Mouse (Mus musculus): ENCODE results near the gene Eda. TPM values are rescaled to one million over a fixed set of nuclear protein-coding genes. Genes with fewer than 3 reads are reported as not detected.

Eda gene
- 3.8 and 4.5 TPM in 2 replicates for polyA plus RNA-seq (2015; fragmentation: Nextera tagmentation; extraction: Ambion mirVana)

- no peaks in the 10 kb centered on the region for H3K36me3 ChIP-seq
- peak within 1 kb of the TSS; percentile 39 for H3K9ac ChIP-seq
- peak within 1 kb of the TSS; percentile 71 for H3K27ac ChIP-seq
- H3K27me3 ChIP-seq: peaks cover 22% of the 10 kb centered on the region
- H3K4me3 ChIP-seq: peak within 1 kb of the TSS; percentile 53
- 25% methylated on average over 39 of the region's 49 CpGs for WGBS
- ATAC-seq (ENCODE audit: insufficient number of reproducible peaks, low FRiP score, low TSS enrichment, low read depth): peak; percentile 97
- peak within 1 kb of the TSS; percentile 84 for H3K4me2 ChIP-seq
- no peaks in the 10 kb centered on the region for H3K9me3 ChIP-seq
- no peaks in the 10 kb centered on the region for H3K4me1 ChIP-seq
These were observed at the start of gene Eda for GRCm38 (mm10) chrX:99975250-99975984. Gene Eda, plus strand, starts transcription at chrX:99975606.

DNA sequence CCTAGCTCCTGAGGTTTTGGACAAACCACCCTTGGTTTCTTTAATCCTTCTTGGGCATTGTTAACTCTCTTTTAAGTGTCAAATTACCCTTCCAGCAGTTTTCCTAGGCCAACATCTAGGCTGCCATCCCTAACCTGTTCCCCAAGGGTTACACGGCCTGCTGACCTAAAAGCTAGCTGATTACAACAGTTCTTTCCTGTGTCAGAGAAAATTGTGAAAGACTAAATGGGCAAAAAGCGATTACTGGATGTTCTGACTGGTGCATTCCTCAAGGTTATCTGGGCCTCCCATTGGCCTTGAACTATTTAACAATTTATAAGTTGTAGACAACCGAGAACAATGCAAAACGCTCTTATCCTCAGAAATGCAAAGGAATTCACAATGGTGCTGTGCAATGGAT is 14.4 kb upstream of the Eda start:
- Histone ChIP-seq H3K36me3 (no peaks in the 10 kb centered on the region), H3K9ac (no peak overlapping the region), H3K9me3 (no peaks in the 10 kb centered on the region), H3K27me3 (no peaks in the 10 kb centered on the region), H3K4me2 (no peak overlapping the region), H3K4me1 (no peaks in the 10 kb centered on the region), H3K4me3 (no peak overlapping the region), H3K27ac (no peak overlapping the region)
- 61% methylated on average over 4 of the region's 4 CpGs for WGBS
- ATAC-seq (ENCODE audit: insufficient number of reproducible peaks, low FRiP score, low TSS enrichment, low read depth): no peak

DNA sequence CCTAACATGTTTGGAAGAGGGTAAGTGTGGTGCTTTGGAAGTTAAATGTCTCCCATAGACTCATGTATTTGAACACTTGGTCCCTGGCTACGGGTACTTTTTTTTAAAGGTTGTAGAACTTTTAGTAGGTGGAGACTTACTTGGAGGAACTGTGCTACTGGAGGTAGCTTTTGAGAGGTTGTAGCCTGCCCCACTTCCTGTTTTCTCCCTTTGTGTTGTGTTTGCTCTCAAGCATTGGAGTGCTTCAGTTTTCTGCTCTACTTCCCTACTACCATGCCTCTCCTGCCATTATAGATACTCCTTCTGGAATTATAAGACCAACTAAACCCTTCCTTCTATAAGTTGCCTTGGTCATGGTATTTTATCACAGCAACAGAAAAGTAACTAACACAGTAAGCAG is 5.3 kb upstream of the Eda start:
- no peak for ATAC-seq (ENCODE audit: insufficient number of reproducible peaks, low FRiP score, low TSS enrichment, low read depth)
- Histone ChIP-seq H3K4me1 (no peaks in the 10 kb centered on the region), H3K27ac (no peak overlapping the region), H3K9me3 (no peaks in the 10 kb centered on the region), H3K9ac (no peak overlapping the region), H3K36me3 (no peaks in the 10 kb centered on the region), H3K27me3 (0 out of 2 replicates have a peak, but pooled peaks cover 9% of the 10 kb centered on the region), H3K4me3 (no peak overlapping the region), H3K4me2 (no peak overlapping the region)
- WGBS: 63% methylated on average over 1 of the region's 1 CpGs

- ATAC-seq (ENCODE audit: insufficient number of reproducible peaks, low FRiP score, low TSS enrichment, low read depth): no peak
- no peaks in the 10 kb centered on the region for H3K4me1 ChIP-seq
- no peak overlapping the region for H3K9ac ChIP-seq
- no peak overlapping the region for H3K4me2 ChIP-seq
- no peak overlapping the region for H3K4me3 ChIP-seq
- H3K27ac ChIP-seq: no peak overlapping the region
- H3K9me3 ChIP-seq: no peaks in the 10 kb centered on the region
- 38% methylated on average over 3 of the region's 3 CpGs for WGBS
- peaks cover 22% of the 10 kb centered on the region for H3K27me3 ChIP-seq
- H3K36me3 ChIP-seq: no peaks in the 10 kb centered on the region
These were observed 1.0 kb upstream of the Eda start for GRCm38 (mm10) chrX:99974381-99974780.

DNA sequence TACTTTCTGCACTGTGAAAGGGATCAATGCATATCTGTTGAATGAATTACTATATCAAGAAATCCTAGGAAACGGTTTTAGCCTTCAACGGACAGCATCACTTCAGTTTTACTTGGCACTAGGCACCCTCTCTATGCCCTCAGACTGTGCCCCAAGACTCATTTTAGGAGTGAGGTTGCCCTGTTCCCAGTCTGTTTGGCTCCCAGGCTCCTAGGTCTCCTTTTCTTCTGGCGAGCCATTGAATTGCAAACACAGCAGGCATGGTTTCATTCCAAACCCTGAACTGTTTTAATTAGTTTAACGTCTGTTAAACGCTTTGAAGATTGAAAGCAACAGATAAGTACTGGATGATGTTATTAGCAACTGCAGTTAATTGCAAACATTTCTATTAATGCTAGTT is 603 bp upstream of the Eda start:
- Histone ChIP-seq H3K4me2 (peak overlapping the region; percentile 84), H3K36me3 (no peaks in the 10 kb centered on the region), H3K9me3 (no peaks in the 10 kb centered on the region), H3K27ac (no peak overlapping the region), H3K27me3 (peaks cover 22% of the 10 kb centered on the region), H3K9ac (no peak overlapping the region), H3K4me3 (peak overlapping the region; percentile 53), H3K4me1 (no peaks in the 10 kb centered on the region)
- 29% methylated on average over 5 of the region's 5 CpGs for WGBS
- ATAC-seq (ENCODE audit: insufficient number of reproducible peaks, low FRiP score, low TSS enrichment, low read depth): no peak

GRCm38 (mm10) chrX:99975985-99976924 is 849 bp downstream of the Eda start:
- Histone ChIP-seq H3K36me3 (no peaks in the 10 kb centered on the region), H3K9ac (peak overlapping the region; percentile 39), H3K4me1 (no peaks in the 10 kb centered on the region), H3K9me3 (no peaks in the 10 kb centered on the region), H3K4me2 (peak overlapping the region; percentile 84), H3K4me3 (peak overlapping the region; percentile 53), H3K27ac (peak overlapping the region; percentile 71), H3K27me3 (peaks cover 22% of the 10 kb centered on the region)
- WGBS: 25% methylated on average over 48 of the region's 48 CpGs
- no peak for ATAC-seq (ENCODE audit: insufficient number of reproducible peaks, low FRiP score, low TSS enrichment, low read depth)

- Histone ChIP-seq H3K9ac (no peak overlapping the region), H3K4me1 (no peaks in the 10 kb centered on the region), H3K27me3 (peaks cover 22% of the 10 kb centered on the region), H3K36me3 (no peaks in the 10 kb centered on the region), H3K4me3 (no peak overlapping the region), H3K4me2 (no peak overlapping the region), H3K27ac (no peak overlapping the region), H3K9me3 (no peaks in the 10 kb centered on the region)
- WGBS: 61% methylated on average over 2 of the region's 2 CpGs
- ATAC-seq (ENCODE audit: insufficient number of reproducible peaks, low FRiP score, low TSS enrichment, low read depth): no peak
These were observed 2.9 kb downstream of the Eda start for GRCm38 (mm10) chrX:99978354-99978753.

GRCm38 (mm10) chrX:99993434-99993833 is 18.0 kb downstream of the Eda start:
- Histone ChIP-seq H3K9ac (no peak overlapping the region), H3K36me3 (no peaks in the 10 kb centered on the region), H3K27ac (no peak overlapping the region), H3K4me2 (no peak overlapping the region), H3K9me3 (no peaks in the 10 kb centered on the region), H3K4me3 (no peak overlapping the region), H3K27me3 (no peaks in the 10 kb centered on the region), H3K4me1 (no peaks in the 10 kb centered on the region)
- ATAC-seq (ENCODE audit: insufficient number of reproducible peaks, low FRiP score, low TSS enrichment, low read depth): no peak
- WGBS: 92% methylated on average over 1 of the region's 1 CpGs

DNA sequence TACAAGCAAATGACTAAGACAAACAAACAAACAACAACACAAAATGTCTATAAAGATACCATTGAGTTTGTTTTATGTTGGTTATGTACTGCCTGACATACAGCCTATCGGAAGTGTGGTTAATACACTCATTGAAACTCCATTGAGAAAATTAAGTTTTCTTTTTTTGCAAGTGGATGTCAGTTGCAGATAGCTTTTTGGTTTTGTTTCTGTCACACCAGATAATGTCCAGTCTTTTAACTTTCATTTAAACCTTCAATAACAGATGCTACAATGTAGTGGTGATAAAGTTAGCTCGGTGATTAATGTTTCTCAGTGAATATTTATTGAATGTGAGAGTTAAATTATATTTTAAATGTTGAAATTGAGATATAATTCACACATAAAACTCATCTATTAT is 23.9 kb downstream of the Eda start:
- ATAC-seq (ENCODE audit: insufficient number of reproducible peaks, low FRiP score, low TSS enrichment, low read depth): no peak
- H3K36me3 ChIP-seq: no peaks in the 10 kb centered on the region
- H3K4me2 ChIP-seq: no peak overlapping the region
- H3K9me3 ChIP-seq: no peaks in the 10 kb centered on the region
- no peaks in the 10 kb centered on the region for H3K27me3 ChIP-seq
- H3K27ac ChIP-seq: no peak overlapping the region
- no peak overlapping the region for H3K4me3 ChIP-seq
- H3K9ac ChIP-seq: no peak overlapping the region
- whole genome bisulfite sequencing: 83% methylated on average over 2 of the region's 2 CpGs
- no peaks in the 10 kb centered on the region for H3K4me1 ChIP-seq

DNA sequence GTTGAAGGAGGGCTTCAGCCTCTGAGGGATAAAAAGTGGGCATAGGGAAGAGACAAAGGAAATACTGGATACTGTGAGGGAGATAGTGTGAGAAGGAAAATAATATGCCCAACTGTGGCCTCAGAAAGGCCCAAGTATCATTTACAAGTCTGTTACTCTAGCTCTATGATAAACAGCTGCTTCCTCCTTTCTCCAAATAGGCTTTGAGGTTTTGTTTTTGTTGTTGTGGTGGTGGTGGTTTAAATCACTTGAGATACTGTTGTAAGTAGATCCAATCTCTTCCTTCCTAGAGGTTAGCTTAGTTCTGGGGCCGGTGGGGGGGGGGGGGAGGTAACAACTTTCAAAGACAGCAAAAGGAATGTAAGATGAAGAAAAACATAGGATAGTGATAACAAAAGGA is 143.0 kb downstream of the Eda start:
- Histone ChIP-seq H3K36me3 (no peaks in the 10 kb centered on the region), H3K9me3 (no peaks in the 10 kb centered on the region), H3K27ac (no peak overlapping the region), H3K4me1 (no peaks in the 10 kb centered on the region), H3K4me2 (no peak overlapping the region), H3K4me3 (no peak overlapping the region), H3K9ac (no peak overlapping the region), H3K27me3 (no peaks in the 10 kb centered on the region)
- no peak for ATAC-seq (ENCODE audit: insufficient number of reproducible peaks, low FRiP score, low TSS enrichment, low read depth)
- WGBS: 23% methylated on average over 1 of the region's 1 CpGs

- Histone ChIP-seq H3K27ac (no peak overlapping the region), H3K27me3 (no peaks in the 10 kb centered on the region), H3K4me1 (no peaks in the 10 kb centered on the region), H3K4me3 (no peak overlapping the region), H3K4me2 (no peak overlapping the region), H3K36me3 (no peaks in the 10 kb centered on the region), H3K9me3 (no peaks in the 10 kb centered on the region), H3K9ac (no peak overlapping the region)
- 25% methylated on average over 2 of the region's 2 CpGs for WGBS
- no peak for ATAC-seq (ENCODE audit: insufficient number of reproducible peaks, low FRiP score, low TSS enrichment, low read depth)
These were observed 219.9 kb downstream of the Eda start for GRCm38 (mm10) chrX:100195286-100195685.

- no peaks in the 10 kb centered on the region for H3K4me1 ChIP-seq
- H3K9ac ChIP-seq: no peak overlapping the region
- H3K27me3 ChIP-seq: no peaks in the 10 kb centered on the region
- H3K9me3 ChIP-seq: no peaks in the 10 kb centered on the region
- no peak overlapping the region for H3K4me3 ChIP-seq
- no peak for ATAC-seq (ENCODE audit: insufficient number of reproducible peaks, low FRiP score, low TSS enrichment, low read depth)
- H3K4me2 ChIP-seq: no peak overlapping the region
- H3K36me3 ChIP-seq: no peaks in the 10 kb centered on the region
- no peak overlapping the region for H3K27ac ChIP-seq
These were observed 338.2 kb downstream of the Eda start for GRCm38 (mm10) chrX:100313652-100314051.
